Mouse (Mus musculus) CH12.LX (cell line): Measurements from ENCODE around the gene Pus3. TPM values are rescaled to one million over a fixed set of nuclear protein-coding genes. Genes with fewer than 3 reads are reported as not detected.

Experiments used
- DNase-seq: peaks from one replicate; pipeline ENCODE4 v3.0.0-alpha.2; 2013; ENCODE audit errors: extremely low read depth
- H3K27ac ChIP-seq: 2 replicates; pipeline ENCODE4 v1.5.1; 2012; ENCODE audit warnings: low read depth, mild to moderate bottlenecking, control low read depth, moderate library complexity; ENCODE audit not compliant: insufficient read depth
- H3K27me3 ChIP-seq: replicated peaks from 2 replicates; pipeline ENCODE3; 2012; ENCODE audit warnings: inconsistent platforms
- H3K36me3 ChIP-seq, 2 experiments: replicated peaks in 1 of 2; 2 replicates each; pipeline versions ENCODE3 to v1.6.1; 2012; ENCODE audit warnings: inconsistent platforms in 1 of 2, low read length in 1 of 2, mild to moderate bottlenecking in 1 of 2, mixed read lengths in 1 of 2, moderate library complexity in 1 of 2; ENCODE audit not compliant: control insufficient read depth in 1 of 2, insufficient read depth in 1 of 2
- H3K4me1 ChIP-seq, 2 experiments: 2 replicates each; pipeline ENCODE4 v1.6.1; 2012; ENCODE audit warnings: inconsistent platforms in 1 of 2, moderate library complexity in 1 of 2; ENCODE audit not compliant: insufficient read depth in 2 of 2, control insufficient read depth in 1 of 2
- H3K4me2 ChIP-seq: 2 replicates; pipeline ENCODE4 v1.6.1; 2012; ENCODE audit warnings: low read depth, mild to moderate bottlenecking, control low read depth; ENCODE audit not compliant: poor library complexity, insufficient read depth, severe bottlenecking
- H3K4me3 ChIP-seq, 3 experiments: fragments of 150-350 bp in 1 of 3; sonication (generic) in 1 of 3; replicated peaks in 1 of 3; 2 replicates each; pipeline versions ENCODE3 to v1.5.1; 2011 to 2012; ENCODE audit warnings: low read depth in 2 of 3, low read length in 2 of 3, mild to moderate bottlenecking in 2 of 3, moderate library complexity in 2 of 3, control low read depth in 1 of 3, improper control_type of control experiment in 1 of 3, inconsistent platforms in 1 of 3, mixed read lengths in 1 of 3; ENCODE audit not compliant: poor library complexity in 1 of 3
- H3K79me2 ChIP-seq: replicated peaks from 2 replicates; pipeline ENCODE4 v1.6.1; 2012; ENCODE audit warnings: mild to moderate bottlenecking, moderate library complexity; ENCODE audit not compliant: control insufficient read depth, poor library complexity, insufficient read depth, severe bottlenecking; ENCODE audit errors: extremely low read depth
- H3K9ac ChIP-seq: 2 replicates; pipeline ENCODE4 v1.6.1; 2012; ENCODE audit warnings: low read depth, mild to moderate bottlenecking, control low read depth, moderate library complexity; ENCODE audit not compliant: insufficient read depth
- H3K9me3 ChIP-seq: replicated peaks from 2 replicates; pipeline ENCODE3; 2012; ENCODE audit warnings: low read length, inconsistent platforms, mixed read lengths
- BHLHE40 ChIP-seq: IDR thresholded peaks from 2 replicates; pipeline ENCODE4 v1.6.1; 2011; ENCODE audit warnings: mild to moderate bottlenecking, low read depth, low read length, improper control_type of control experiment
- CHD1 ChIP-seq: IDR thresholded peaks from 2 replicates; pipeline ENCODE4 v1.6.1; 2012; ENCODE audit warnings: low read depth, low read length, improper control_type of control experiment, inconsistent platforms
- CHD2 ChIP-seq: IDR thresholded peaks from 2 replicates; pipeline ENCODE4 v1.6.1; 2011; ENCODE audit warnings: low read length, improper control_type of control experiment
- E2F4 ChIP-seq: IDR thresholded peaks from 2 replicates; pipeline ENCODE4 v1.6.1; 2011; ENCODE audit warnings: low read depth, low read length, improper control_type of control experiment; ENCODE audit not compliant: insufficient replicate concordance
- ELF1 ChIP-seq: IDR thresholded peaks from 2 replicates; pipeline ENCODE4 v1.6.1; 2014; ENCODE audit warnings: low read depth, mild to moderate bottlenecking, inconsistent platforms, low read length, improper control_type of control experiment
- EP300 ChIP-seq: IDR thresholded peaks from 2 replicates; pipeline ENCODE4 v1.6.1; 2011; ENCODE audit warnings: low read length, improper control_type of control experiment
- GABPA ChIP-seq: IDR thresholded peaks from 2 replicates; pipeline ENCODE4 v1.6.1; 2012; ENCODE audit warnings: low read depth, low read length, improper control_type of control experiment, inconsistent platforms; ENCODE audit not compliant: insufficient replicate concordance
- IRF4 ChIP-seq: IDR thresholded peaks from 2 replicates; pipeline ENCODE4 v1.6.1; 2014; ENCODE audit warnings: low read depth, mild to moderate bottlenecking, inconsistent platforms, low read length, improper control_type of control experiment
- JUND ChIP-seq: conservative IDR thresholded peaks from 2 replicates; pipeline ENCODE4 v1.6.1; 2011; ENCODE audit warnings: low read depth, low read length, improper control_type of control experiment
- MAFK ChIP-seq: IDR thresholded peaks from 2 replicates; pipeline ENCODE4 v1.6.1; 2011; ENCODE audit warnings: low read length, improper control_type of control experiment; ENCODE audit not compliant: insufficient replicate concordance
- MAZ ChIP-seq: IDR thresholded peaks from 2 replicates; pipeline ENCODE4 v1.6.1; 2012; ENCODE audit warnings: low read depth, mild to moderate bottlenecking, inconsistent platforms, low read length, improper control_type of control experiment, moderate library complexity
- MXI1 ChIP-seq: IDR thresholded peaks from 2 replicates; pipeline ENCODE4 v1.6.1; 2011; ENCODE audit warnings: mild to moderate bottlenecking, low read depth, low read length, improper control_type of control experiment
- MYC ChIP-seq: IDR thresholded peaks from 2 replicates; pipeline ENCODE4 v1.6.1; 2011; ENCODE audit warnings: low read depth, mild to moderate bottlenecking, improper control_type of control experiment, low read length
- NELFE ChIP-seq: IDR thresholded peaks from 2 replicates; pipeline ENCODE4 v1.6.1; 2011; ENCODE audit warnings: low read depth, low read length, improper control_type of control experiment
- PAX5 ChIP-seq: IDR thresholded peaks from 2 replicates; pipeline ENCODE4 v1.6.1; 2012; ENCODE audit warnings: low read length, inconsistent platforms, mixed read lengths
- POLR2A ChIP-seq: IDR thresholded peaks from 2 replicates; pipeline ENCODE4 v1.6.1; 2011; ENCODE audit warnings: low read depth, mild to moderate bottlenecking, improper control_type of control experiment, low read length
- POLR2AphosphoS2 ChIP-seq: IDR thresholded peaks from 2 replicates; pipeline ENCODE4 v1.6.1; 2011; ENCODE audit warnings: low read depth, low read length, improper control_type of control experiment
- RAD21 ChIP-seq: IDR thresholded peaks from 2 replicates; pipeline ENCODE4 v1.6.1; 2011; ENCODE audit warnings: low read depth, mild to moderate bottlenecking, low read length, improper control_type of control experiment, moderate library complexity
- SIN3A ChIP-seq: IDR thresholded peaks from 2 replicates; pipeline ENCODE4 v1.6.1; 2012; ENCODE audit warnings: low read length, improper control_type of control experiment, inconsistent platforms
- TCF12 ChIP-seq: IDR thresholded peaks from 2 replicates; pipeline ENCODE4 v1.6.1; 2014; ENCODE audit warnings: low read depth, mild to moderate bottlenecking, inconsistent platforms, low read length, improper control_type of control experiment
- USF1 ChIP-seq: IDR thresholded peaks from 2 replicates; pipeline ENCODE4 v1.6.1; 2014; ENCODE audit warnings: low read depth, mild to moderate bottlenecking, inconsistent platforms, low read length, improper control_type of control experiment
- USF2 ChIP-seq: conservative IDR thresholded peaks from 2 replicates; pipeline ENCODE4 v1.6.1; 2011; ENCODE audit warnings: low read depth, low read length, improper control_type of control experiment
- ZKSCAN1 ChIP-seq: IDR thresholded peaks from 2 replicates; pipeline ENCODE4 v1.6.1; 2012; ENCODE audit warnings: low read depth, inconsistent platforms, low read length, improper control_type of control experiment, borderline replicate concordance
- ZNF384 ChIP-seq: IDR thresholded peaks from 2 replicates; pipeline ENCODE4 v1.6.1; 2012; ENCODE audit warnings: low read depth, low read length, improper control_type of control experiment, inconsistent platforms
- dilution Hi-C: fragments of 300-500 bp; cut with MboI; formaldehyde crosslinking; loops from 2 replicates; pipeline ENCODE4 v1.14.3; 2020; ENCODE audit warnings: low sequenced_read_pairs; ENCODE audit not compliant: extremely low pct_unique_long_range_greater_than_20kb, extremely low pct_ligation_motif_present
- in situ Hi-C: fragments of 300-500 bp; cut with MboI; formaldehyde crosslinking; loops from 3 replicates; pipeline ENCODE4 v1.14.3; 2019; ENCODE audit warnings: low sequenced_read_pairs, low pct_ligation_motif_present, low pct_unique_long_range_greater_than_20kb, mixed read lengths
- polyA plus RNA-seq: library from polyadenylated mRNA; unstranded; fragments of >175 nt; gene quantifications from 2 replicates; pipeline ENCODE4 v1.2.1, GENCODE M21; 2012; ENCODE audit warnings: low read depth; ENCODE audit not compliant: insufficient read length
- total RNA-seq, 2 experiments: library from RNA; depleted of rRNA; stranded (reverse); fragments of 300-350 nt in 1 of 2; fragments of >200 nt in 1 of 2; gene quantifications; 2 replicates each; pipeline ENCODE4 v1.2.3; 2012 to 2014

Gene Pus3
- total and polyA plus RNA-seq, 3 experiments = 18.0 to 40.8 (median 21.8) TPM

- Histone ChIP-seq H3K36me3 (no peaks in the 10 kb centered on the region), H3K27ac (no peak overlapping the region), H3K4me1 (peaks cover 15 to 43% of the 10 kb centered on the region in 2 experiments), H3K4me2 (no peak overlapping the region), H3K9ac (no peak overlapping the region), H3K4me3 (no peak overlapping the region), H3K9me3 (no peaks in the 10 kb centered on the region), H3K27me3 (no peaks in the 10 kb centered on the region), H3K79me2 (no peaks in the 10 kb centered on the region)
- TF ChIP-seq MXI1 = no peak
- TF ChIP-seq USF2 = no peak
- TF ChIP-seq MYC = no peak
- no peak for TF ChIP-seq CHD1
- TF ChIP-seq E2F4 = no peak
- no peak for TF ChIP-seq BHLHE40
- TF ChIP-seq RAD21 = no peak
- no peak for TF ChIP-seq POLR2A
- no peak for TF ChIP-seq GABPA
- TF ChIP-seq ZNF384 = no peak
- no peak for TF ChIP-seq CHD2
- no peak for TF ChIP-seq NELFE
- TF ChIP-seq JUND = no peak
- TF ChIP-seq SIN3A = no peak
- no peak for TF ChIP-seq PAX5
- no peak for TF ChIP-seq MAFK
- no peak for TF ChIP-seq ZKSCAN1
- TF ChIP-seq EP300 = no peak
- dilution Hi-C loops (loop anchor here (25.0 kb wide), 1 partner anchor 255 kb away; no protein-coding TSS in a partner anchor), in situ Hi-C loops (loop anchor here (10.0 to 25.0 kb wide), 2 partner anchors 337 to 505 kb away; partner anchors contain the start of genes Srpr and Tirap)
- no peak for DNase-seq
These were observed 16.5 kb upstream of the Pus3 start for GRCm38 (mm10) chr9:35541941-35542340.

- no peak for TF ChIP-seq PAX5
- TF ChIP-seq MAZ = no peak
- TF ChIP-seq USF2 = no peak
- no peak for TF ChIP-seq USF1
- TF ChIP-seq POLR2AphosphoS2 = no peak
- no peak for TF ChIP-seq SIN3A
- no peak for TF ChIP-seq NELFE
- no peak for TF ChIP-seq ELF1
- no peak for TF ChIP-seq TCF12
- no peak for TF ChIP-seq MAFK
- no peak for TF ChIP-seq IRF4
- Histone ChIP-seq H3K9me3 (no peaks in the 10 kb centered on the region), H3K79me2 (no peaks in the 10 kb centered on the region), H3K27me3 (peaks cover 2% of the 10 kb centered on the region), H3K4me1 (peaks cover 12 to 40% of the 10 kb centered on the region in 2 experiments), H3K4me2 (no peak overlapping the region), H3K27ac (no peak overlapping the region), H3K4me3 (no peak overlapping the region), H3K36me3 (no peaks in the 10 kb centered on the region), H3K9ac (no peak overlapping the region)
- in situ Hi-C loops = loop anchor here (10.0 to 25.0 kb wide), 2 partner anchors 338 to 506 kb away; partner anchors contain the start of genes Srpr and Tirap
- DNase-seq = no peak
- dilution Hi-C loops = loop anchor here (25.0 kb wide), 1 partner anchor 256 kb away; no protein-coding TSS in a partner anchor
These were observed 15.1 kb upstream of the Pus3 start for GRCm38 (mm10) chr9:35543099-35543860.
